Mouse (Mus musculus): ENCODE measurements around the gene Ropn1l. TPM values are rescaled to one million over a fixed set of nuclear protein-coding genes. Genes with fewer than 3 reads are reported as not detected.

Gene Ropn1l
- total and polyA plus RNA-seq, 3 experiments: 1.1 to 2.9 (median 2.0) TPM

DNA sequence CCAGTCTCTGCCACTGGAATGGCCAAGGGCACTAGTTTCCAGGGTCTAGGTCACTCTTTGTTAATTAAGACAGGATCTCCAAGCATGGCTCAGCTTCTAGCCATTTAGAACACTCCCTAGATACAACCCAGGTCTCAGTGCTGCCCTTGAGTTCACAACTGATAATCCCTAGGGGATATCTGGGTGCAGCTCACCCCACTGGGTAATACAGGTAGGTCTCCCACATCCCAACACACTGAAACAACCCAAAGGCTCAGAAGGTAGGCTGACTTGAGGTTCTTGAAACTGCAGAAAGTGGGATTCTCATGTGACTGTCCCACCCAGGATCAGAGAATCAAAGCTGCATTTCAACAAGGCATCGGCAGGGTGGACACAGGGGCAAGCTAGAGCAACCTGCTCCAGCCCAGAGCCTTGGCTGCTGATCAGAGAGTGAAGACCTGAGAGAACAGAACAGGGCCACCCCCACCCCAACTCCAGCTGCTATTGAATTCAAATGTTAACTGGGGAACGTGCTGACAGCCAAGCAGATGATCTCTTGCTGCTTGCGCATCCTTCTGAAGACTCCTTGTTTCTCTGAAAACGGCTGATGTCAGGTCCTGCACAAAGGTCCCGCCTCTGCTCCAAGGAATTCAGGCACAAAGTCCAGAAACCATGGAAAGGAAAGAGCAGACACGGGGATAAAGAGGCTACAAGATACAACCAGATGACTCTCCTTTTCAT lies 39.2 kb downstream of the Ropn1l start:
- H3K79me2 ChIP-seq (replicated peaks; ENCODE audit: control insufficient read depth, extremely low read depth, insufficient read depth, poor library complexity, severe bottlenecking): no peaks in the 10 kb centered on the region
- H3K27ac ChIP-seq (ENCODE audit: insufficient read depth, low read depth): no peak overlapping the region
- H3K4me1 ChIP-seq (ENCODE audit: control insufficient read depth in 1 of 2, insufficient read depth in 2 of 2): peaks cover 26 to 65% of the 10 kb centered on the region in 2 experiments
- peaks cover 6% of the 10 kb centered on the region for H3K9me3 ChIP-seq (replicated peaks; ENCODE audit: low read length)
- no peaks in the 10 kb centered on the region for H3K36me3 ChIP-seq (replicated peaks in 1 of 2; ENCODE audit: control insufficient read depth in 1 of 2, insufficient read depth in 1 of 2, low read length in 1 of 2)
- in situ Hi-C loops (cut with MboI; ENCODE audit: low pct_ligation_motif_present, low pct_unique_long_range_greater_than_20kb, low sequenced_read_pairs): loop anchor here (5.0 kb wide), 1 partner anchor 47 kb away; the partner anchor contains the start of gene Ankrd33b
- DNase-seq (ENCODE audit: extremely low read depth): no peak
- no peak overlapping the region for H3K9ac ChIP-seq (ENCODE audit: insufficient read depth, low read depth)
- no peak overlapping the region for H3K4me2 ChIP-seq (ENCODE audit: insufficient read depth, low read depth, poor library complexity, severe bottlenecking)
- dilution Hi-C loops (cut with MboI; ENCODE audit: extremely low pct_ligation_motif_present, extremely low pct_unique_long_range_greater_than_20kb, low sequenced_read_pairs): no loop called here
- H3K4me3 ChIP-seq (replicated peaks in 1 of 3; ENCODE audit: low read depth in 2 of 3, low read length in 2 of 3, poor library complexity in 1 of 3): no peak overlapping the region
- no peaks in the 10 kb centered on the region for H3K27me3 ChIP-seq (replicated peaks)
- TF ChIP-seq SMC3 (IDR thresholded peaks at IDR 0.05; ENCODE audit: low read depth, low read length): no peak
- TF ChIP-seq RAD21 (IDR thresholded peaks at IDR 0.05; ENCODE audit: low read depth, low read length): no peak
- no peak for TF ChIP-seq POLR2AphosphoS2 (IDR thresholded peaks at IDR 0.05; ENCODE audit: low read depth, low read length)
- no peak for TF ChIP-seq BHLHE40 (IDR thresholded peaks at IDR 0.05; ENCODE audit: low read depth, low read length)
- TF ChIP-seq KAT2A (IDR thresholded peaks at IDR 0.05; ENCODE audit: insufficient replicate concordance, low read length): no peak
- no peak for TF ChIP-seq CHD1 (IDR thresholded peaks at IDR 0.05; ENCODE audit: low read depth, low read length)
- no peak for TF ChIP-seq TBP (conservative IDR thresholded peaks at IDR 0.05; ENCODE audit: low read depth, low read length)

- Histone ChIP-seq H3K27me3 (replicated peaks) (no peaks in the 10 kb centered on the region), H3K27ac (ENCODE audit: insufficient read depth, low read depth) (no peak overlapping the region), H3K9me3 (replicated peaks; ENCODE audit: low read length) (peaks cover 1% of the 10 kb centered on the region), H3K4me2 (ENCODE audit: insufficient read depth, low read depth, poor library complexity, severe bottlenecking) (no peak overlapping the region), H3K9ac (ENCODE audit: insufficient read depth, low read depth) (no peak overlapping the region), H3K4me3 (replicated peaks in 1 of 3; ENCODE audit: low read depth in 2 of 3, low read length in 2 of 3, poor library complexity in 1 of 3) (no peak overlapping the region), H3K79me2 (replicated peaks; ENCODE audit: control insufficient read depth, extremely low read depth, insufficient read depth, poor library complexity, severe bottlenecking) (no peaks in the 10 kb centered on the region), H3K4me1 (ENCODE audit: control insufficient read depth in 1 of 2, insufficient read depth in 2 of 2) (peaks cover 26 to 69% of the 10 kb centered on the region in 2 experiments), H3K36me3 (replicated peaks in 1 of 2; ENCODE audit: control insufficient read depth in 1 of 2, insufficient read depth in 1 of 2, low read length in 1 of 2) (no peaks in the 10 kb centered on the region)
- no peak for TF ChIP-seq SIN3A (IDR thresholded peaks at IDR 0.05; ENCODE audit: low read length)
- no peak for TF ChIP-seq MAFK (IDR thresholded peaks at IDR 0.05; ENCODE audit: insufficient replicate concordance, low read length)
- no peak for TF ChIP-seq PAX5 (IDR thresholded peaks at IDR 0.05; ENCODE audit: low read length)
- no peak for TF ChIP-seq UBTF (IDR thresholded peaks at IDR 0.05; ENCODE audit: low read depth, low read length)
- no peak for TF ChIP-seq MAX (IDR thresholded peaks at IDR 0.05; ENCODE audit: low read length)
- TF ChIP-seq SMC3 (IDR thresholded peaks at IDR 0.05; ENCODE audit: low read depth, low read length): no peak
- TF ChIP-seq POLR2AphosphoS2 (IDR thresholded peaks at IDR 0.05; ENCODE audit: low read depth, low read length): no peak
- no peak for TF ChIP-seq MEF2A (IDR thresholded peaks at IDR 0.05; ENCODE audit: borderline replicate concordance, low read depth, low read length)
- TF ChIP-seq CHD2 (IDR thresholded peaks at IDR 0.05; ENCODE audit: low read length): no peak
- TF ChIP-seq MYC (IDR thresholded peaks at IDR 0.05; ENCODE audit: low read depth, low read length): no peak
- dilution Hi-C loops (cut with MboI; ENCODE audit: extremely low pct_ligation_motif_present, extremely low pct_unique_long_range_greater_than_20kb, low sequenced_read_pairs) (no loop called here), in situ Hi-C loops (cut with MboI; ENCODE audit: low pct_ligation_motif_present, low pct_unique_long_range_greater_than_20kb, low sequenced_read_pairs) (loop anchor here (5.0 kb wide), 1 partner anchor 46 kb away; the partner anchor contains the start of gene Ankrd33b)
- no peak for DNase-seq (ENCODE audit: extremely low read depth)
These were observed 39.9 kb downstream of the Ropn1l start for GRCm38 (mm10) chr15:31413662-31414061.
